Comparison of ENCODE assay signal across 19 mouse cellular contexts in the genomic region with DNA sequence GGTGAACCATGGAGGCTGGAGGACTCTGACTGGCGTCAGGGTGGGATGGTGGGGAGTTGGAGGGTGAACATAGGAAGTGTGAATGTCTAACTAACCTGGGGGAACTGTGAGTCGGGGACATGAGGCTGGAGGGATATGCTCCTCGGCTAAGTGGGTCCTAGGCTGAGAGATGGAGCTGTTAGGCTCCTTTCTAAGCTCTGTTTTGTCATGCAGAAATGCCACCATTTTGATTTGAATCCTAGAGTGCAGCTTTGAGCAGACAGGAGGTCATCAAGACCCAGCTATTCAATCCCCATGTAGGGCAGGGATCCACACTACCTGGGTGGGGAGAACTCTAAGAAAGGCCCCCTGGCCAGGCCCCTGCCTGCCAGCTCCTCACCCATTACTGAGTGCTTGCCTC.
A peak's percentile ranks its signal among the peaks of the same experiment; 100 is the strongest.
DNase-seq lines count a peak whose midpoint lies in the region; ATAC-seq and TF ChIP-seq lines count a peak whose summit lies in the region.
"Had no signal": no experiment of that assay in that cellular context is flagged by ENCODE, and none has a peak within 500 bp of the region (broad histone marks: within the 10 kb centered on the region; RNA-seq: fewer than 3 reads in every experiment).

No protein-coding gene starts in this region.

- H3K27me3 ChIP-seq in hindbrain, embryonic 12.5 days = peaks cover 8% of the 10 kb centered on the region
- no peaks in the 10 kb centered on the region for H3K27me3 ChIP-seq in neural tube, embryonic 13.5 days

- H3K36me3 ChIP-seq in ES-E14 (ENCODE audit: control insufficient read depth, insufficient read depth, low read length, poor library complexity, severe bottlenecking) = no peaks in the 10 kb centered on the region
- no peaks in the 10 kb centered on the region for H3K36me3 ChIP-seq in hindbrain, embryonic 12.5 days
- no peaks in the 10 kb centered on the region for H3K36me3 ChIP-seq in neural tube, embryonic 13.5 days
- H3K36me3 ChIP-seq: embryonic facial prominence, embryonic 13.5 days; G1E had no signal

- intact Hi-C loops in left cerebral cortex, adult 2 months (cut with DNase I) = no loop called here
- intact Hi-C loops in left cerebral cortex, postnatal 10 days (cut with DNase I) = no loop called here
- intact Hi-C loops in heart, postnatal 25 days (cut with DNase I) = no loop called here

- 62% methylated on average over 3 of the region's 3 CpGs for WGBS in hindbrain, embryonic 12.5 days
- WGBS in neural tube, embryonic 13.5 days = 43% methylated on average over 3 of the region's 3 CpGs

- H3K9ac ChIP-seq in ES-E14 (ENCODE audit: insufficient read depth, low read depth, low read length, poor library complexity, severe bottlenecking) = peak overlapping the region; percentile 8; the same call in 1 of the 2 replicates
- H3K9ac ChIP-seq in hindbrain, embryonic 12.5 days = 0 out of 2 replicates have a peak overlapping the region, but pooled peaks have one; percentile 27
- H3K9ac ChIP-seq in neural tube, embryonic 13.5 days = peak overlapping the region; percentile 41
- H3K9ac ChIP-seq: embryonic facial prominence, embryonic 13.5 days; liver, embryonic 14.5 days had no signal

- TF ChIP-seq CTCF in left cerebral cortex, adult 2 months (IDR thresholded peaks at IDR 0.05) = no peak

- no peaks in the 10 kb centered on the region for H3K9me3 ChIP-seq in ES-E14 (ENCODE audit: control insufficient read depth, insufficient read depth, low read depth, low read length)
- no peaks in the 10 kb centered on the region for H3K9me3 ChIP-seq in hindbrain, embryonic 12.5 days (replicated peaks)
- H3K9me3 ChIP-seq in neural tube, embryonic 13.5 days = no peaks in the 10 kb centered on the region
- H3K9me3 ChIP-seq: embryonic facial prominence, embryonic 13.5 days; megakaryocyte, embryonic 14.5 days had no signal

- ATAC-seq in hindbrain, embryonic 12.5 days (ENCODE audit: low FRiP score) = no peak
- ATAC-seq in neural tube, embryonic 13.5 days (ENCODE audit: low read depth) = no peak
- ATAC-seq: lung, postnatal 0 days had no signal

- H3K4me2 ChIP-seq in hindbrain, embryonic 12.5 days (replicated peaks) = no peak overlapping the region
- no peak overlapping the region for H3K4me2 ChIP-seq in neural tube, embryonic 13.5 days
- H3K4me2 ChIP-seq: embryonic facial prominence, embryonic 13.5 days; heart, embryonic 11.5 days had no signal

- DNase-seq in left cerebral cortex, adult 2 months (ENCODE audit: extremely low spot score in 1 of 2, low spot score in 2 of 2) = no peak
- no peak for DNase-seq in left cerebral cortex, postnatal 10 days (ENCODE audit: extremely low spot score in 1 of 2, low spot score in 2 of 2)
- DNase-seq in ES-E14 (ENCODE audit: low read depth, low spot score) = peak; percentile 46
- no peak for DNase-seq in right cerebral cortex, postnatal 36 days (ENCODE audit: low spot score in 2 of 2)
- DNase-seq in heart, postnatal 25 days (ENCODE audit: low spot score) = no peak
- DNase-seq: adrenal gland, postnatal 10 days; cerebellum, adult 2 months; gastrocnemius, postnatal 25 days; heart, postnatal 4 days; kidney, postnatal 4 days; layer of hippocampus, postnatal 36 days had no signal

- H3K4me1 ChIP-seq in ES-E14 (ENCODE audit: control insufficient read depth in 2 of 2, insufficient read depth in 2 of 2, low read length in 2 of 2, poor library complexity in 1 of 2) = peaks cover 10 to 33% of the 10 kb centered on the region in 2 experiments; a peak in 2 of 4 replicates
- H3K4me1 ChIP-seq in hindbrain, embryonic 12.5 days = peaks cover 49% of the 10 kb centered on the region
- H3K4me1 ChIP-seq in neural tube, embryonic 13.5 days (replicated peaks) = peaks cover 68% of the 10 kb centered on the region
- H3K4me1 ChIP-seq: megakaryocyte, embryonic 14.5 days had no signal

- no peak overlapping the region for H3K4me3 ChIP-seq in left cerebral cortex, adult 2 months
- H3K4me3 ChIP-seq in ES-E14 (ENCODE audit: insufficient read depth in 1 of 2, low read depth in 1 of 2, low read length in 2 of 2, poor library complexity in 1 of 2, severe bottlenecking in 1 of 2) = peak overlapping the region; percentile 17 to 21; a peak in 2 of 4 replicates
- H3K4me3 ChIP-seq in hindbrain, embryonic 12.5 days = no peak overlapping the region
- no peak overlapping the region for H3K4me3 ChIP-seq in neural tube, embryonic 13.5 days
- H3K4me3 ChIP-seq: embryonic facial prominence, embryonic 13.5 days; megakaryocyte, embryonic 14.5 days had no signal

- peak overlapping the region; percentile 33; the same call in 1 of the 2 replicates for H3K27ac ChIP-seq in left cerebral cortex, adult 2 months
- no peak overlapping the region; the same call in 1 of the 2 replicates for H3K27ac ChIP-seq in ES-E14 (ENCODE audit: insufficient read depth, low read depth, low read length, poor library complexity, severe bottlenecking)
- H3K27ac ChIP-seq in hindbrain, embryonic 12.5 days = peak overlapping the region; percentile 36
- H3K27ac ChIP-seq in neural tube, embryonic 13.5 days (replicated peaks) = peak overlapping the region; percentile 82
- H3K27ac ChIP-seq: embryonic facial prominence, embryonic 13.5 days; liver, embryonic 14.5 days had no signal

- in situ Hi-C loops in ES-E14 (cut with MboI; ENCODE audit: low sequenced_read_pairs in 2 of 2, unreplicated experiment in 2 of 2) = no loop called here

TF ChIP-seq in ES-E14, 5 proteins besides CTCF, POLR2A, EP300 and RAD21:
- TF ChIP-seq HCFC1 (IDR thresholded peaks at IDR 0.05; ENCODE audit: borderline replicate concordance, insufficient read depth, low read length) (no peak), CHD2 (IDR thresholded peaks at IDR 0.05; ENCODE audit: low read depth, low read length) (no peak), ZNF384 (IDR thresholded peaks at IDR 0.05; ENCODE audit: low read depth, low read length) (no peak), MAFK (IDR thresholded peaks at IDR 0.05; ENCODE audit: insufficient read depth, low read depth, low read length) (no peak), ZC3H11A (IDR thresholded peaks at IDR 0.05; ENCODE audit: borderline replicate concordance, low read depth, low read length) (no peak)

Comparison
In these comparisons a context has a peak if more than half of its experiments do, and no peak if none do; other contexts are left out.
1. H3K4me3 ChIP-seq: peak in ES-E14 (2 of 2); none in left cerebral cortex, adult 2 months (single experiment), hindbrain, embryonic 12.5 days (single experiment) and neural tube, embryonic 13.5 days (single experiment).
2. Peak in every context shown above with its lines, with median percentiles within 50 percentile points of each other: H3K9ac ChIP-seq.